Mouse (Mus musculus) cerebellum, postnatal 14 days (tissue): ENCODE measurements at regions not wholly inside any gene's neighbourhood (a gene's known extent, or its start where the extent isn't known, plus 50 kb on each side); places are given as distances from the start of the nearest gene placed in this dataset.
"Not testable (repeated sequence)": the region's sequence is repeated elsewhere in the genome, so short reads cannot be mapped to it uniquely, and the experiment has no call there.

Experiments used
- DNase-seq, 2 experiments: peaks; one replicate each; pipeline ENCODE4 v3.0.0; 2021; ENCODE audit warnings: mixed read lengths in 2 of 2

DNA sequence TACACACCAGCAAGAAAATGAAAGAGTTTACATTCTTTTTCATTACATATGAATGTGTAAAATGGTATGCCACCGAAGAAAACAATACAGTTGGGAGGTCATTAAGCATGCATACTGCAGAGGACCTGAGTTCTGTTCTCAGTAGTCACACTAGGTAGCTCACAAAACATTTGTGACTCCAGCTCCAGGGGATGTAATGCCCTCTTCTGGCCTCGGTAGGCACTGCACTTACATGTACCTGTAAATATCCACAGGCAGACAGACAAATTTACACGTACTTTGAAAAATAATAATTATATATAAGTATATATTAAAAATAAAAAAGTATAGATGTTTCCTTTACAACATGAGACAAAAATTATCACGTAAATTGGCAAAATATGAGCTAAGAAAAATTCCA, 342.3 kb upstream of the Gm28363 start:
- DNase-seq: peak in 1 of 2 experiments; percentile 2

GRCm38 (mm10) chr1:117356418-117357194, 340.3 kb upstream of the Gm28363 start:
- DNase-seq: no peak

- no peak for DNase-seq
These were observed 332.9 kb upstream of the Gm28363 start for GRCm38 (mm10) chr1:117364066-117364465.

DNA sequence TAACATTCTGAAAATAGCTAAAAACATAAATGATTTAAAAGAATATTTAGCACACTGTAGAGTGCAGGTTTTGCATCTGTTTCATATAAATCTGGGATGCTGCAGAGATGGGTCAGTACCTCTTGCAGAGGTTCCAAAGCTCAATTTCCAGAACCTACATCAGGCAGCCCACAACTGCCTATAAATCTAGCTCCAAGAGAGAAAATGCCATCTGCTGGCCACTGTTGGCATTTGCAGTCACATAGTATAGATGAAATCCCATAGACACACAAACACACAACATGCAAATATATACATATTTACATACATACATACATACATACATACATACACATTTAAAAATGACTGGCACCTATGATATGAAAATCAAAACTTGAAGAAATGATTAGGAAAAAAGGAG, 284.6 kb upstream of the Gm28363 start:
- peak in 1 of 2 experiments; percentile 1 for DNase-seq

DNA sequence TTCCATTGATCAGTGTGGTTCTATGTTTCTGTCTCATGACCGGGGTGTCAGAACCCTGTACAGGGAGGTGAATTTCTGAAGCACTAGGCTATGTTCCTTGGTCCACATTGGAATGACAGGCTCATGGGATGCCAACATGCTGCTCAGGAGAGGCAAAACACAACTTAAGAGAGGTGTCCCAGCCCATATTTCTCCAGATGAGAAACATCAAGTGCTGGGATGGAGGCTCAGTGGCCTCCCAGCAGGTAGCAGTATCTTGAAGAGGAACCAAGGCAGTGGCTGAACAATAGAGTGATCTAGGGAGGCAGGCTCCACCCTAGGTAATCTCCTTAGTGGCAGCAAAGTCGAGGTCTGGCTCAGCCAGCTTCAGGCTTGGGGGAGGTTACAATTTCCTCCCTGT, 239.2 kb upstream of the Gm28363 start:
- no peak for DNase-seq

GRCm38 (mm10) chr1:117458156-117458850, 238.6 kb upstream of the Gm28363 start:
- not testable (repeated sequence) for DNase-seq

- not testable (repeated sequence) for DNase-seq
These were observed 237.8 kb upstream of the Gm28363 start for GRCm38 (mm10) chr1:117459126-117459525.

GRCm38 (mm10) chr1:117490176-117490575, 206.8 kb upstream of the Gm28363 start:
- no peak for DNase-seq

GRCm38 (mm10) chr1:117497003-117497402, 199.9 kb upstream of the Gm28363 start:
- DNase-seq: no peak

GRCm38 (mm10) chr1:117519498-117520032, 177.4 kb upstream of the Gm28363 start:
- DNase-seq: peak; percentile 15 to 25
